Mouse (Mus musculus) testis, adult 10 weeks (tissue): ENCODE results near the gene Vmn1r54. TPM values are rescaled to one million over a fixed set of nuclear protein-coding genes. Genes with fewer than 3 reads are reported as not detected.

Experiments used
- polyA plus RNA-seq: library from polyadenylated mRNA; stranded (reverse); fragments of 350-450 nt; fragmentation: Illumina TruSeq; extraction: RNeasy Lipid Tissue Mini Kit (QIAGEN cat#74804); gene quantifications from one replicate; pipeline ENCODE4 v1.2.3, GENCODE M21; 2014; ENCODE audit warnings: low read depth, low replicate concordance

Gene Vmn1r54
- not detected for polyA plus RNA-seq

GRCm38 (mm10) chr6:90246000-90246399 is at the start of gene Vmn1r54:
Vmn1r54 (plus strand) TSS chr6:90246300.

GRCm38 (mm10) chr6:90202493-90202892 is 43.6 kb upstream of the Vmn1r54 start, which contains the start of gene V1ra8:
V1ra8 (plus strand) TSS chr6:90202793.

GRCm38 (mm10) chr6:90224338-90224737 is 21.8 kb upstream of the Vmn1r54 start, which contains the start of gene Vmn1r53:
Vmn1r53 (minus strand) TSS chr6:90224438.

GRCm38 (mm10) chr6:90300919-90301318 is 54.8 kb downstream of the Vmn1r54 start, which contains the start of gene BC048671:
BC048671 (plus strand) TSS chr6:90301219.

Other genes starting within 250 kb of the Vmn1r54 start
- not detected for gene Vmn1r47, start 230.2 kb upstream of the Vmn1r54 start, polyA plus RNA-seq
- not detected for gene Vmn1r48, start 209.5 kb upstream of the Vmn1r54 start, polyA plus RNA-seq
- gene Vmn1r49, start 167.8 kb upstream of the Vmn1r54 start, polyA plus RNA-seq = not detected
- gene Vmn1r50, start 144.9 kb upstream of the Vmn1r54 start, polyA plus RNA-seq = not detected
- not detected for gene Vmn1r51, start 123.7 kb upstream of the Vmn1r54 start, polyA plus RNA-seq
- not detected for gene Vmn1r52, start 71.5 kb upstream of the Vmn1r54 start, polyA plus RNA-seq
- gene V1ra8, start 43.5 kb upstream of the Vmn1r54 start, polyA plus RNA-seq = not detected
- gene Vmn1r53, start 21.9 kb upstream of the Vmn1r54 start, polyA plus RNA-seq = 0.95 TPM
- 99.9 TPM for gene BC048671, start 54.9 kb downstream of the Vmn1r54 start, polyA plus RNA-seq
- not detected for gene Chst13, start 78.9 kb downstream of the Vmn1r54 start, polyA plus RNA-seq
- not detected for gene Uroc1, start 87.0 kb downstream of the Vmn1r54 start, polyA plus RNA-seq
- 5.0 TPM for gene Zxdc, start 123.2 kb downstream of the Vmn1r54 start, polyA plus RNA-seq
- 25.3 TPM for gene Cfap100, start 182.5 kb downstream of the Vmn1r54 start, polyA plus RNA-seq
- 1.7 TPM for gene Klf15, start 216.3 kb downstream of the Vmn1r54 start, polyA plus RNA-seq
- 2.1 TPM for gene Aldh1l1, start 240.1 kb downstream of the Vmn1r54 start, polyA plus RNA-seq